In the genomic region with DNA sequence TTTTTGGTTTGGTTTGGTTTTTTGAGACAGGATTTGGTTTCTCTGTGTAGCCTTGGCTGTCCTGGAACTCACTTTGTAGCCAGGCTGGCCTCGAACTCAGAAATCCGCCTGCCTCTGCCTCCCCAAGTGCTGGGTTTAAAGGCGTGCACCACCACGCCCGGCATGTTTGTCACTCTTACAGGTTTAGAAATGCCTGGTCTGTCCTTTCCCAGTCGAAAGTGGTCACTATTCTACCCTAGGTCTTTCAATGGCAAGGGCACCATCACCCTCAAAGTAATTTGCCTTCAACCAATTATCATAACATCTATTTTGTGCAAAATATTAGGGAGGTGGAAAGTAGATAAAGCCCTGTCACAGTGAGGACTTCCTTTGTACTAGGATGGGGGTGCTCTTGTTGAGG, we compare ENCODE assay signal across 25 mouse cellular contexts. TPM values are rescaled to one million over a fixed set of nuclear protein-coding genes. Genes with fewer than 3 reads are reported as not detected.
A peak's percentile ranks its signal among the peaks of the same experiment; 100 is the strongest.
DNase-seq lines count a peak whose midpoint lies in the region; ATAC-seq and TF ChIP-seq lines count a peak whose summit lies in the region.
"Had no signal": no experiment of that assay in that cellular context is flagged by ENCODE, and none has a peak within 500 bp of the region (broad histone marks: within the 10 kb centered on the region; RNA-seq: fewer than 3 reads in every experiment).

No protein-coding gene starts in this region.

- H3K4me2 ChIP-seq in midbrain, embryonic 11.5 days: no peak overlapping the region
- H3K4me2 ChIP-seq in midbrain, embryonic 15.5 days: no peak overlapping the region

- H3K9me3 ChIP-seq in midbrain, embryonic 11.5 days (ENCODE audit: control insufficient read depth, low read length): no peaks in the 10 kb centered on the region
- no peaks in the 10 kb centered on the region for H3K9me3 ChIP-seq in midbrain, embryonic 15.5 days
- H3K9me3 ChIP-seq in E14TG2a.4 (ENCODE audit: low read length): no peaks in the 10 kb centered on the region
- H3K9me3 ChIP-seq: G1E had no signal

- 0 out of 2 replicates have a peak, but pooled peaks cover 2% of the 10 kb centered on the region for H3K36me3 ChIP-seq in midbrain, embryonic 11.5 days (ENCODE audit: control insufficient read depth, insufficient read depth, low read length)
- H3K36me3 ChIP-seq in midbrain, embryonic 15.5 days (replicated peaks): peaks cover 10% of the 10 kb centered on the region; the same call in 1 of the 2 replicates
- H3K36me3 ChIP-seq in E14TG2a.4 (ENCODE audit: insufficient read depth, low read length): peaks cover 72% of the 10 kb centered on the region

- peaks cover 13% of the 10 kb centered on the region for H3K4me1 ChIP-seq in midbrain, embryonic 11.5 days (ENCODE audit: control insufficient read depth, insufficient read depth, low read length)
- H3K4me1 ChIP-seq in midbrain, embryonic 15.5 days: peaks cover 20% of the 10 kb centered on the region
- H3K4me1 ChIP-seq in E14TG2a.4 (replicated peaks; ENCODE audit: low read depth, low read length): peaks cover 62% of the 10 kb centered on the region

- H3K4me3 ChIP-seq in midbrain, embryonic 11.5 days (ENCODE audit: low read depth, low read length): no peak overlapping the region
- H3K4me3 ChIP-seq in midbrain, embryonic 15.5 days: no peak overlapping the region
- peak overlapping the region; percentile 20; the same call in 1 of the 2 replicates for H3K4me3 ChIP-seq in E14TG2a.4 (replicated peaks; ENCODE audit: low read length)

- H3K27me3 ChIP-seq in midbrain, embryonic 11.5 days (ENCODE audit: control insufficient read depth, insufficient read depth, low read length): no peaks in the 10 kb centered on the region
- H3K27me3 ChIP-seq in midbrain, embryonic 15.5 days (replicated peaks): no peaks in the 10 kb centered on the region
- H3K27me3 ChIP-seq in E14TG2a.4 (ENCODE audit: insufficient read depth, low read length): no peaks in the 10 kb centered on the region
- H3K27me3 ChIP-seq: CH12.LX, Patski had no signal

- 97% methylated on average over 6 of the region's 6 CpGs for WGBS in midbrain, embryonic 11.5 days
- 95% methylated on average over 6 of the region's 6 CpGs for WGBS in midbrain, embryonic 15.5 days

- DNase-seq in heart, adult 11 months: peak; percentile 73
- no peak for DNase-seq in heart, adult 18-20 months
- peak; percentile 75 for DNase-seq in midbrain, embryonic 11.5 days (ENCODE audit: low spot score, missing footprints)
- DNase-seq in lung, postnatal 36 days: no peak
- DNase-seq: adrenal gland, adult 2 months; adrenal gland, adult 8-10 months; adrenal gland, postnatal 10 days; adrenal gland, postnatal 14 days; adrenal gland, postnatal 25 days; adrenal gland, postnatal 36 days; B cell, adult 2 months; cerebellum, adult 11 months; cerebellum, adult 11-12 months; cerebellum, adult 18-20 months; cerebellum, adult 2 months had no signal

- no peak overlapping the region for H3K27ac ChIP-seq in midbrain, embryonic 11.5 days (ENCODE audit: low read depth, low read length)
- no peak overlapping the region for H3K27ac ChIP-seq in midbrain, embryonic 15.5 days

- TF ChIP-seq CTCF in E14TG2a.4 (conservative IDR thresholded peaks at IDR 0.05; ENCODE audit: low read length): no peak

- no peak overlapping the region for H3K9ac ChIP-seq in midbrain, embryonic 11.5 days (ENCODE audit: low read length)
- H3K9ac ChIP-seq in midbrain, embryonic 15.5 days: no peak overlapping the region

- ATAC-seq in midbrain, embryonic 11.5 days (ENCODE audit: low FRiP score): no peak
- no peak for ATAC-seq in midbrain, embryonic 15.5 days (replicated peaks)
- ATAC-seq: activated CD4-positive, CD25-positive, alpha-beta regulatory T cell, adult 4 months; CD4-positive, CD25-positive, alpha-beta regulatory T cell, adult 4 months; Patski had no signal

RNA-seq across cellular contexts. Expression of gene Rnf4, which starts 4.2 kb away (rescaled TPM):
- 10 to 100 TPM; 29.1 to 32.2 TPM for total RNA-seq in heart, adult 18-20 months (2021)
- polyA plus RNA-seq in midbrain, embryonic 11.5 days (2014; fragmentation: Nextera tagmentation; extraction: Ambion mirVana): 190 and 205 TPM in 2 replicates
- polyA plus RNA-seq in midbrain, embryonic 15.5 days (2015; fragmentation: Nextera tagmentation; extraction: Ambion mirVana): 130 and 132 TPM in 2 replicates

RNA-seq across cellular contexts. Expression of gene Fam193a, which starts 29.5 kb away (rescaled TPM):
- total RNA-seq in heart, adult 18-20 months (2021): 10 to 100 TPM; 21.2 to 29.8 TPM
- polyA plus RNA-seq in midbrain, embryonic 11.5 days (2014; fragmentation: Nextera tagmentation; extraction: Ambion mirVana): 14.4 and 15.3 TPM in 2 replicates
- 17.6 and 19.4 TPM in 2 replicates for polyA plus RNA-seq in midbrain, embryonic 15.5 days (2015; fragmentation: Nextera tagmentation; extraction: Ambion mirVana)

RNA-seq across cellular contexts. Expression of gene Cfap99, which starts 51.8 kb away (rescaled TPM):
- not detected for total RNA-seq in heart, adult 18-20 months (2021)
- polyA plus RNA-seq in midbrain, embryonic 11.5 days (2014; fragmentation: Nextera tagmentation; extraction: Ambion mirVana): 0.16 TPM in 1 of 2 replicates, not detected in the other
- 0.10 and 0.28 TPM in 2 replicates for polyA plus RNA-seq in midbrain, embryonic 15.5 days (2015; fragmentation: Nextera tagmentation; extraction: Ambion mirVana)
- total RNA-seq: adrenal gland, adult 18-20 months; adrenal gland, adult 2 months; adrenal gland, postnatal 10 days; adrenal gland, postnatal 14 days; adrenal gland, postnatal 25 days; adrenal gland, postnatal 36 days; CH12.LX; G1E; MEL had no signal
- polyA plus RNA-seq: activated CD4-positive, CD25-positive, alpha-beta regulatory T cell, adult 4 months; adrenal gland, adult 2 months; C2C12; CD4-positive, CD25-positive, alpha-beta regulatory T cell, adult 4 months; G1E; Patski had no signal

RNA-seq across cellular contexts. Expression of gene Zfyve28, which starts 52.0 kb away (rescaled TPM):
- under 1 TPM; 0.42 to 0.59 TPM for total RNA-seq in heart, adult 18-20 months (2021)
- 0.75 and 1.0 TPM in 2 replicates for polyA plus RNA-seq in midbrain, embryonic 11.5 days (2014; fragmentation: Nextera tagmentation; extraction: Ambion mirVana)
- polyA plus RNA-seq in midbrain, embryonic 15.5 days (2015; fragmentation: Nextera tagmentation; extraction: Ambion mirVana): 4.7 and 6.1 TPM in 2 replicates
- polyA plus RNA-seq: G1E had no signal

Comparison
In these comparisons a context has a peak if more than half of its experiments do, and no peak if none do; other contexts are left out.
1. DNase-seq: peak in heart, adult 11 months (single experiment) and midbrain, embryonic 11.5 days (single experiment); none in heart, adult 18-20 months (0 of 2) and lung, postnatal 36 days (single experiment).